Mouse (Mus musculus): ENCODE results near the gene Akap13.

Akap13 gene

GRCm38 (mm10) chr7:75568883-75569282 lies 113.5 kb downstream of the Akap13 start:
- no peak for DNase-seq

- no peak for DNase-seq
These were observed 114.9 kb downstream of the Akap13 start for GRCm38 (mm10) chr7:75570218-75570617.

GRCm38 (mm10) chr7:75571078-75571477 lies 115.7 kb downstream of the Akap13 start:
- no peak for DNase-seq

GRCm38 (mm10) chr7:75572127-75572526 lies 116.8 kb downstream of the Akap13 start:
- DNase-seq = no peak

- no peak for DNase-seq
These were observed 119.9 kb downstream of the Akap13 start for GRCm38 (mm10) chr7:75575120-75575649.

- no peak for DNase-seq
These were observed 120.7 kb downstream of the Akap13 start for GRCm38 (mm10) chr7:75575800-75576585.

- no peak for DNase-seq
These were observed 121.5 kb downstream of the Akap13 start for GRCm38 (mm10) chr7:75576851-75577250.

GRCm38 (mm10) chr7:75577353-75577752 lies 122.0 kb downstream of the Akap13 start:
- no peak for DNase-seq

GRCm38 (mm10) chr7:75578647-75579046 lies 123.3 kb downstream of the Akap13 start:
- no peak for DNase-seq

- no peak for DNase-seq
These were observed 126.8 kb downstream of the Akap13 start for GRCm38 (mm10) chr7:75582091-75582490.

- DNase-seq = no peak
These were observed 128.8 kb downstream of the Akap13 start for GRCm38 (mm10) chr7:75584100-75584499.

GRCm38 (mm10) chr7:75585409-75585808 lies 130.1 kb downstream of the Akap13 start:
- no peak for DNase-seq

- no peak for DNase-seq
These were observed 130.8 kb downstream of the Akap13 start for GRCm38 (mm10) chr7:75586113-75586512.

- no peak for DNase-seq
These were observed 132.4 kb downstream of the Akap13 start for GRCm38 (mm10) chr7:75587727-75588126.

- DNase-seq = no peak
These were observed 134.1 kb downstream of the Akap13 start for GRCm38 (mm10) chr7:75589304-75589973.

- no peak for DNase-seq
These were observed 136.6 kb downstream of the Akap13 start for GRCm38 (mm10) chr7:75591961-75592360.

GRCm38 (mm10) chr7:75594801-75595200 lies 139.5 kb downstream of the Akap13 start:
- DNase-seq = no peak

GRCm38 (mm10) chr7:75595268-75595667 lies 139.9 kb downstream of the Akap13 start:
- no peak for DNase-seq

GRCm38 (mm10) chr7:75596058-75596748 lies 140.9 kb downstream of the Akap13 start:
- no peak for DNase-seq

GRCm38 (mm10) chr7:75597840-75598239 lies 142.5 kb downstream of the Akap13 start:
- DNase-seq = no peak

- no peak for DNase-seq
These were observed 145.2 kb downstream of the Akap13 start for GRCm38 (mm10) chr7:75600360-75601075.

- no peak for DNase-seq
These were observed 151.9 kb downstream of the Akap13 start for GRCm38 (mm10) chr7:75607248-75607647.

GRCm38 (mm10) chr7:75608716-75609115 lies 153.4 kb downstream of the Akap13 start:
- DNase-seq = no peak
